Mouse (Mus musculus): ENCODE results near the gene Sgca.

Gene Sgca

GRCm38 (mm10) chr11:95001584-95002347, 25.6 kb upstream of the Sgca start:
- no peak for DNase-seq (ENCODE audit: extremely low spot score, low spot score)

DNA sequence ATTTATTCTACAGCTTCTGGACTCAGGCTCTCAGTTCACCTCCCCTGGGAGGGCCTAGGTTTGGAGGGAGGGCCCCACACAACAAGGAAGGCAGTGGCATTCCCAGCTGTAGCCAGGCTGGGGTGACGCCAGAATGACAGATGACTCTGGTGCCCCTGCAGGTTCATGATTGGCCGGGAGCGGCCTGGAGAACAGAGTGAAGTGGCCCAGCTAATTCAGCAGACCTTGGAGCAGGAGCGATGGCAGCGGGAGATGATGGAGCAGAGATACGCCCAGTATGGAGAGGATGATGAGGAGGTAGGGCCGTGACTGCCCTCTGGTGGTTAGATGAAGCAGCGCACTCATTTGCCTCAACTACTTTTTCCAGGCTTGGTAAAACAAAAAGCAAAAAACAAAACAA, 24.9 kb upstream of the Sgca start:
- peak; percentile 77 for DNase-seq (ENCODE audit: extremely low spot score, low spot score)

DNA sequence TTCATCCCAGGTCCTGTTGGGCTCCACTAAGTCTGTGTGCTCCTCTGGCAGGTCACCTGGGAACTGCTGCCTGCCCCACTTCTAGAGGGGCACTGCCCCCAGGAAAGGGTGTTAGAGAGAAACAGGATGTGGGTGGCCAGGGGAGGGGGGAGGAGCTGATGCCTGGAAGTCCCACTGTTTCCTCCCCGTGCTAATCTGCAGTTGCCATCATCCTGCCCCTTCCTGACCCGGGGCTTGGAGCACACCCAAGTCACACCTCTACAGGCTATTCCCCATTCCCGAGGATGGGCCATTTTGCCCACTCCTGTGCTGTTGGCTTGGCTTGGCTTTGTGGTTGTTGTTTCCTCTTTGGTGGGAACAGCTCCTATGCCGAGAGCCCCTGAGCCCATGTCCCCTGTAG, 24.4 kb upstream of the Sgca start:
- DNase-seq (ENCODE audit: extremely low spot score, low spot score): no peak

DNA sequence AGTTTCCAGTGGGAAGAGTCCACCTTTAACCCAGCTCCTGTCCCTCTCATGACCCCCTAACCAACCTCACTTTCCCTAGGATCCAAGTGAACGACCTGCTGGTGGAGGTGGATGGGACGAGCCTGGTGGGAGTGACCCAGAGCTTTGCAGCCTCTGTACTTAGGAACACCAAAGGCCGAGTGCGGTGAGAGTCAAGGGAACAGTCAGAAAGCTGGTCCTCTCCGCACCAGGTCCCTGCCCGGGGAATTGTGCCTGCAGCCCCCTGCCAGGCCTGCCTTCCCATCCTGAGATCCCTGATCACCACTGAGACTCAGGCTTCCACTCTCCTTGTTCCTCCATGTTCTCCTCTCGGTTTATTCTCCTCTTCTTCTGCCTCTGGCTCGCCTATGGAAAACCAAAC, 24.0 kb upstream of the Sgca start:
- no peak for DNase-seq (ENCODE audit: extremely low spot score, low spot score)

GRCm38 (mm10) chr11:94998041-94998531, 22.0 kb upstream of the Sgca start:
- DNase-seq (ENCODE audit: extremely low spot score, low spot score): no peak

- DNase-seq (ENCODE audit: extremely low spot score, low spot score): no peak
These were observed 21.5 kb upstream of the Sgca start for GRCm38 (mm10) chr11:94997596-94997995.

DNA sequence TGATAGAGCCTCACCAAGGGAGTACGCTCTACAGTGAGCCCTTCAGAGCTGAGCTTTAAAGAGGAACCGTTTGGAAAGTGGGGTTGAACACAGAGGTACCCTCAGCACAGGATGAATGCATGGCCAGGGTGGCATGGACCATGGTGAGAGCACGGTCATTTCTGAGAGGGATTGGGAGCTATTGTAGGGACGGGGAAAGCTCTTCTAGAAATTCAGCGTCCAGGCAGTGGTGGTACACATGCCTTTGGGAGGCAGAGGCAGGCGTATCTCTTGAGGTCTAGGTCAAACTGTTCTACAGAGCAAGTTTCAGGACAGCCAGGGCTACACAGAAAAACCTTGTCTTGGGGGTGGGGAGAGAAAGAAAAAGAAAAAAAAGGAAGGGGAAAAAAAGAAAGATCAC, 20.9 kb upstream of the Sgca start:
- DNase-seq (ENCODE audit: extremely low spot score, low spot score): no peak

- no peak for DNase-seq (ENCODE audit: extremely low spot score, low spot score)
These were observed 20.0 kb upstream of the Sgca start for GRCm38 (mm10) chr11:94996101-94996500.

- no peak for DNase-seq (ENCODE audit: extremely low spot score, low spot score)
These were observed 19.0 kb upstream of the Sgca start for GRCm38 (mm10) chr11:94994947-94995772.

DNA sequence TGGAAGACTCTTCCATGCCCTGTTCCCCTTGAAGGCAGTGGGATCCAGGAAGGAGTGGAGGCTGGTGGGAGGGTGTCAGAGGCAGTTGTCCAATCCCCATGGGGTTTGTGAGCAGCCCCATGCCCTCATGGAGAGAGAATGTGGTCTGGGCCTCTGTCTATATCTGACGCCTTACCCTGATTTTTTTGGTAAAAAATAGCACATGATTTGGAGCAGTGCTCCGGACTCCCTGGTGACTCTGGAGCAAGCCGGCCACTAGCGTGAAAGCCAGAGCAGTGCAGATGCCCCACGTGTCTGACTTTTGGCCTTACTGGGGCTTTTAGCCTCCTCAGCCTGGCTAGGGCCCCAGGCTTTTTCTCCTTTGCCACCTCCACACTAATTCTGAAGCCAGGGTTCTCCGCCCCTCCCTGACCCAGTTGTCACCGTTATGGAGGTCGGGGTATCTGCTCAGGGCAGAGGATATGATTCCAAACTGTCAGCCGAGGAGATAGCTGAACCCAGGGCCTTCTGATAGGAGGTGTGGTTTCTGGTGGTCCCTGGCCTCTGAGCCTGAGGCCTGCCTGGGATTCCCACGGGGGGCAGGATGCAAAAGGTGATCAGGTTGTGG, 18.2 kb upstream of the Sgca start:
- DNase-seq (ENCODE audit: extremely low spot score, low spot score): no peak

- DNase-seq (ENCODE audit: extremely low spot score, low spot score): peak; percentile 46
These were observed 16.9 kb upstream of the Sgca start for GRCm38 (mm10) chr11:94992754-94993606.

DNA sequence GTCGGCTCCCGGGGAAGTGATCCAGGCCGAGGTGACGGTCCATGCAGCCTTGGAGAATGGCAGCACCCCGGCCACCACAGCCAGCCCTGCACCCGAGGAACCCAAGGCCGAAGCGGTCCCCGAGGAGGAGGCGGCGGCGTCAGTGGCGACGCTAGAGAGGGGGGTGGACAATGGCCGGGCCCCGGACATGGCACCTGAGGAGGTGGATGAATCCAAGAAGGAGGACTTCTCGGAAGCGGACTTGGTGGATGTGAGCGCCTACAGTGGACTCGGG, 16.3 kb upstream of the Sgca start:
- DNase-seq (ENCODE audit: extremely low spot score, low spot score): peak; percentile 48

GRCm38 (mm10) chr11:94991641-94992479, 15.7 kb upstream of the Sgca start:
- peak; percentile 73 for DNase-seq (ENCODE audit: extremely low spot score, low spot score)

DNA sequence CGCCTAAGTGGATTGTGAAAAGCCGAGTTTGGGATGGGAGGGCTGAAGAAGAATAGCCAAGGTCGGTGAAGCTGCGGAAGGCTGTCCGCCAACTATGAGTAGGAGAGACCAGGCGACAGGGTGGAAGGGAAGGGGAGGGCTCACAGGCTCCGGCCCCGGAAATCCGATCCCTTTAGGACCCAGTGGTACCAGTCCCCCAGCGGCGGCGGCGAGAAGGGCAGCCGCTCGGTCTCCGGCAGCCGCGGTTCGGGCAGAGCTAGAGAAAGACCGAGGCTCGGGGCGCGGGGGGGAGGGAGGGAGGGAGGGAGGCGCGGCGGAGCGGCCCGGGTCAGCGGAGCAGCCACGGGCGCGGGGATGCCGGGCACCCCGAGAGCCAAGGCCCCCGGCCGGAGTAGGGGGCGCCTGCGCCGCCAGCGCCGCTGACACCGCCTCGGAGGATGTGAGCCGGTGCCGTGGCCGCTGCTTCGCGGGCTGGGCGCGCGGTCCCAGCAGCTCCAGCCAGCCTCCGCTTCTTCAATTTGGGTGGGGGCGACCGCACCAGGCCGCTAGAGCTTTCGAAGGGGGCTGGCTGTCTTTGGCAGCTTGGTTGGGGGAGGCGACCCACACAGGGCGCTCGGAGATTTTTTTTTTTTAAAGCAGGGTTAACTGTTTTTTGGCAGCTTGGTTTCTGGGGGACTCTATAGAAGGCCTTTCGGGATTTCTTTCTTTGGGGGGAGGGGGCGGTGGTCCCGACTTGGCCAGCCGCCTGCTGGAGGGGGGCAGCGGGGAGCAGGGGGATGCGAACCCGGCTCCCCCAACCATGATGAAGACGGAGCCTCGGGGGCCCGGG, 14.8 kb upstream of the Sgca start, which contains the start of gene Ppp1r9b:
TSS of gene Ppp1r9b (plus strand) at position 287 of the 829 bp plus-strand sequence.
- DNase-seq (ENCODE audit: extremely low spot score, low spot score): peak; percentile 99

GRCm38 (mm10) chr11:94990102-94990748, 14.1 kb upstream of the Sgca start:
- no peak for DNase-seq (ENCODE audit: extremely low spot score, low spot score)

DNA sequence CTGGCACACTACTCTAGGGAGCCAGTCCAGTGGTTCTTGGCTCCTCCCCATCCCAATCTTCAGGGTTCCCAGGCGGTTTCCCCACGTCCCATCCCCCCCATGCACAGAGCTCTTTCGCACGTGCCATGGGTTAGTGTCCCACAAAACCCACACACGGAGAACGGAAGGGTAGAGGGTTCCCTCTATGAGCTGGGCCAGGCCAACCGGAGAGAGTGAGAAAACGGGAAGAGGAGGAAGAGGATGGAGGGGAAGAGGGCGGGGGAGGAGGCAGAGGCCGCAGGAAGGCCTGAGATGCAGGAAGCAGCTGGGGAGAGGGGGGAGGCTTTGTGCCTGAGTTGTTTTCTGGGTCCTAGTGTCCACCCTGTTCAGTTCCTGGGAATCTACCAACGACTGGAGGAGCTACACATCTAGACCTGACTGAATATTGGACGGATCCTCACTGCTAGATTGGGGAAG, 13.5 kb upstream of the Sgca start:
- DNase-seq (ENCODE audit: extremely low spot score, low spot score): peak; percentile 93

DNA sequence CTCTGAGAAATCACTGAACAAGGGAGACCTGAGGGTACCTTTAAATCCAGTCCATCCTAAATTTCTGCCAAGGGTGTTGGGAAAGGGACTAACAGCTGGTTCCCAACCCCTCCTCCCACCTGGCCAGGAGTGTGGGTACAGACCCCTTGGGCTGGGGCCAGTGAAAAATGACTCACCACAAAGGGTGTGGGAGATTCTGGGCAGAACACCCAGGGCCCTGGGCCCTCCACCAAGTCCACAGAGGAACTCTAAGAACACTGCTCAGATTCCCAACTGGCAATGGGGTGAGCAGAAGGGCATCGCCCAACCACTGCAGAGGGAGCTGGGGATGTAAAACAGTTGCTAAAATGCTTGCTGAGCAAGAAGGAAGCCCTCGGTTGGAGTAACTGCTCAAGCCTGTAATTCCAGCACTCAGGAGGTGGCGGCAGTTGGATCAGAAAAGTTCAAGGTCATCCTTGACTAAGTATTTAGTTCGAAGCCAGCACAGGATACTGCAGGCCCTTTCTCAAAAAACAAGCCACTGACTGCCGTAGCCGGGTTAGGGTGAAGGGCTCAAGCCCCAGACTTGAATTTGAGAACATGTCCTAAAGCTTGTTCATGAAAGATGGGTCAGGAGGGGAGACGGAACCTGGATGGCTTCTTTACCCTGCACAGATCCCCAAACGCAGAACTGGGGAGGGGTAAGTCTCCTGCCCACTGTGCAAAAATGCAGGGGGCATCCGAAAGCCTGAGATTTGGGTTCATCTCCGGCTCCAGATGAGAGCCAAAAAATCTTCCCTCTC, 12.8 kb upstream of the Sgca start:
- DNase-seq (ENCODE audit: extremely low spot score, low spot score): no peak

GRCm38 (mm10) chr11:94987851-94988250, 11.7 kb upstream of the Sgca start:
- DNase-seq (ENCODE audit: extremely low spot score, low spot score): no peak
